Mouse (Mus musculus) CD4-positive, CD25-positive, alpha-beta regulatory T cell (primary cell): ENCODE measurements around the gene Hoxa3. TPM values are rescaled to one million over a fixed set of nuclear protein-coding genes. Genes with fewer than 3 reads are reported as not detected.

Experiments
- polyA plus RNA-seq: library from polyadenylated mRNA; unstranded; fragments of 100-300 nt; shearing (Covaris generic); gene quantifications from one replicate; pipeline ENCODE4 v1.2.1, GENCODE M21; 2017

The Hoxa3 gene
- polyA plus RNA-seq, 1 experiment from 2014 or later, result not detected

Other genes with a start within 250 kb of the Hoxa3 start
- gene Skap2, start 200.8 kb downstream of the Hoxa3 start, polyA plus RNA-seq, result 19.7 TPM
- not detected for gene Hoxa1, start 55.0 kb downstream of the Hoxa3 start, polyA plus RNA-seq
- not detected for gene Hoxa2, start 48.5 kb downstream of the Hoxa3 start, polyA plus RNA-seq
- gene 5730596B20Rik, start 35.8 kb downstream of the Hoxa3 start, polyA plus RNA-seq, result not detected
- not detected for gene Hoxa4, start 21.6 kb downstream of the Hoxa3 start, polyA plus RNA-seq
- gene Hoxa5, start 8.7 kb downstream of the Hoxa3 start, polyA plus RNA-seq, result 0.16 TPM
- not detected for gene Hoxa6, start 4.6 kb downstream of the Hoxa3 start, polyA plus RNA-seq
- gene Gm28308, start within 50 bp of the Hoxa3 start, polyA plus RNA-seq, result not detected
- 0.38 TPM for gene Hoxa7, start 8.5 kb upstream of the Hoxa3 start, polyA plus RNA-seq
- 0.17 TPM for gene Hoxa9, start 17.8 kb upstream of the Hoxa3 start, polyA plus RNA-seq
- gene Hoxa10, start 27.5 kb upstream of the Hoxa3 start, polyA plus RNA-seq, result not detected
- gene Hoxa11, start 32.5 kb upstream of the Hoxa3 start, polyA plus RNA-seq, result not detected
- gene Hoxa13, start 47.5 kb upstream of the Hoxa3 start, polyA plus RNA-seq, result not detected
- not detected for gene Evx1, start 100.2 kb upstream of the Hoxa3 start, polyA plus RNA-seq